Mouse (Mus musculus): ENCODE data around the gene Tnfrsf19.

GRCm38 (mm10) chr14:61059316-61059945 is 13.1 kb upstream of the Tnfrsf19 start:
- TF ChIP-seq CTCF (conservative IDR thresholded peaks at IDR 0.05; ENCODE audit: insufficient read depth, insufficient read length, low read depth, low read length), result no peak
- TF ChIP-seq POLR2A (IDR thresholded peaks at IDR 0.05; ENCODE audit: low read depth, low read length), result no peak

Data from kidney, adult 2 months (tissue).